In the genomic region with DNA sequence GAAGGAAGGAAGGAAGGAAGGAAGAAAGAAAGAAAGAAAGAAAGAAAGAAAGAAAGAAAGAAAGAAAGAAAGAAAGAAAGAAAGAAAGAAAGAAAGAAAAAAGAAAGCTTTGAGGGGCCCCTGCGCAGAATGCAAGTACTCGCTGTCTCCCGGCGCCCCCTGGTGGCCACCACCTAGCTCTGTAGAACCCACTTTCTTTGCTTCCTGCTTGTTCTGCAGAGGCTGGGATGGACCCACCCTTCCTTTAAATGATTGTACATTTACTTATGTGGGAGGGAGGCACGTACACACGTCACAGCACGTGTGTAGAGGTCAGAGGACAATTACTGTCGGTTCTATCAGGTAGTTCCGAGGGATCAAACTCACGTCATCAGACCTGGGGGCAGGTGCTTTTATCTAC, we compare ENCODE assay signal across 8 mouse cellular contexts. TPM values are rescaled to one million over a fixed set of nuclear protein-coding genes. Genes with fewer than 3 reads are reported as not detected.
DNase-seq lines count a peak whose midpoint lies in the region; ATAC-seq and TF ChIP-seq lines count a peak whose summit lies in the region.

No protein-coding gene starts in this region.

- H3K27ac ChIP-seq in forebrain, embryonic 13.5 days, result no peak overlapping the region
- no peak overlapping the region for H3K27ac ChIP-seq in hindbrain, embryonic 15.5 days (replicated peaks)
- H3K27ac ChIP-seq in midbrain, embryonic 13.5 days, result no peak overlapping the region
- no peak overlapping the region for H3K27ac ChIP-seq in small intestine, adult 2 months (ENCODE audit: insufficient read depth, low read depth, low read length)

- ATAC-seq in forebrain, embryonic 13.5 days, result peak; percentile 68
- peak; percentile 20; the same call in 1 of the 2 replicates for ATAC-seq in hindbrain, embryonic 15.5 days (ENCODE audit: low FRiP score, low read depth)
- ATAC-seq in midbrain, embryonic 13.5 days, result peak; percentile 53; the same call in 1 of the 2 replicates

- H3K36me3 ChIP-seq in forebrain, embryonic 13.5 days (ENCODE audit: poor library complexity, severe bottlenecking), result peaks cover 34% of the 10 kb centered on the region
- H3K36me3 ChIP-seq in hindbrain, embryonic 15.5 days, result peaks cover 18% of the 10 kb centered on the region
- H3K36me3 ChIP-seq in midbrain, embryonic 13.5 days, result peaks cover 25% of the 10 kb centered on the region
- H3K36me3 ChIP-seq in small intestine, adult 2 months (ENCODE audit: control insufficient read depth, insufficient read depth, low read length), result peaks cover 24% of the 10 kb centered on the region

- 13% methylated on average over 10 of the region's 10 CpGs for WGBS in forebrain, embryonic 13.5 days
- 16% methylated on average over 10 of the region's 10 CpGs for WGBS in hindbrain, embryonic 15.5 days
- WGBS in midbrain, embryonic 13.5 days, result 14% methylated on average over 10 of the region's 10 CpGs
- WGBS in small intestine, adult 2 months, result 5% methylated on average over 10 of the region's 10 CpGs

- H3K27me3 ChIP-seq in forebrain, embryonic 13.5 days, result no peaks in the 10 kb centered on the region
- H3K27me3 ChIP-seq in hindbrain, embryonic 15.5 days, result no peaks in the 10 kb centered on the region
- H3K27me3 ChIP-seq in midbrain, embryonic 13.5 days, result no peaks in the 10 kb centered on the region
- H3K27me3 ChIP-seq in small intestine, adult 2 months (ENCODE audit: control insufficient read depth, insufficient read depth, low read length), result no peaks in the 10 kb centered on the region

- no peak overlapping the region for H3K4me2 ChIP-seq in forebrain, embryonic 13.5 days
- H3K4me2 ChIP-seq in hindbrain, embryonic 15.5 days, result no peak overlapping the region
- H3K4me2 ChIP-seq in midbrain, embryonic 13.5 days (replicated peaks), result no peak overlapping the region

- TF ChIP-seq CTCF in small intestine, adult 2 months (IDR thresholded peaks at IDR 0.05; ENCODE audit: extremely low read depth, insufficient read length, insufficient replicate concordance, low read depth, low read length), result peak; percentile 79

- no peaks in the 10 kb centered on the region for H3K9me3 ChIP-seq in forebrain, embryonic 13.5 days (replicated peaks)
- H3K9me3 ChIP-seq in hindbrain, embryonic 15.5 days, result no peaks in the 10 kb centered on the region
- H3K9me3 ChIP-seq in midbrain, embryonic 13.5 days, result no peaks in the 10 kb centered on the region

- peak; percentile 88 for DNase-seq in MN1 (ENCODE audit: low spot score)
- DNase-seq in c-Kit-negative CD71-positive TER-119-positive erythroid progenitor cells, embryonic 14.5 days (ENCODE audit: low read depth, low spot score), result peak; percentile 33
- DNase-seq in left cerebral cortex, adult 18-20 months (ENCODE audit: low spot score in 2 of 2), result peak; percentile 80 to 85
- DNase-seq in yolk sac, embryonic 10.5 days (ENCODE audit: low spot score), result peak; percentile 52

- no peak for TF ChIP-seq POLR2A in small intestine, adult 2 months (IDR thresholded peaks at IDR 0.05; ENCODE audit: low read depth, low read length)

- H3K4me1 ChIP-seq in forebrain, embryonic 13.5 days, result no peaks in the 10 kb centered on the region
- no peaks in the 10 kb centered on the region for H3K4me1 ChIP-seq in hindbrain, embryonic 15.5 days (replicated peaks)
- H3K4me1 ChIP-seq in midbrain, embryonic 13.5 days (replicated peaks), result no peaks in the 10 kb centered on the region; the same call in 1 of the 2 replicates
- H3K4me1 ChIP-seq in small intestine, adult 2 months (ENCODE audit: control insufficient read depth, insufficient read depth, insufficient read length, low read length), result no peaks in the 10 kb centered on the region

- no peak overlapping the region for H3K9ac ChIP-seq in forebrain, embryonic 13.5 days
- no peak overlapping the region for H3K9ac ChIP-seq in hindbrain, embryonic 15.5 days
- H3K9ac ChIP-seq in midbrain, embryonic 13.5 days (replicated peaks), result no peak overlapping the region

- H3K4me3 ChIP-seq in forebrain, embryonic 13.5 days, result no peak overlapping the region
- H3K4me3 ChIP-seq in hindbrain, embryonic 15.5 days, result no peak overlapping the region
- no peak overlapping the region for H3K4me3 ChIP-seq in midbrain, embryonic 13.5 days (replicated peaks)
- no peak overlapping the region for H3K4me3 ChIP-seq in small intestine, adult 2 months (ENCODE audit: low read depth, low read length)

RNA-seq across cellular contexts. Expression of a gene that starts 23.2 kb away (rescaled TPM):
- polyA plus RNA-seq in forebrain, embryonic 13.5 days (2015; fragmentation: Nextera tagmentation; extraction: Ambion mirVana), result 23.4 and 30.6 TPM in 2 replicates
- 28.8 and 30.7 TPM in 2 replicates for polyA plus RNA-seq in hindbrain, embryonic 15.5 days (2015; fragmentation: Nextera tagmentation; extraction: Ambion mirVana)
- total RNA-seq in left cerebral cortex, adult 18-20 months (2021), result 10 to 100 TPM; 37.3 to 37.9 TPM
- 28.3 and 30.2 TPM in 2 replicates for polyA plus RNA-seq in midbrain, embryonic 13.5 days (2015; fragmentation: Nextera tagmentation; extraction: Ambion mirVana)
- 99.7 and 172 TPM in 2 replicates for polyA plus RNA-seq in small intestine, adult 2 months (2012; rRNA removed)

RNA-seq across cellular contexts. Expression of a gene that starts 35.9 kb away (rescaled TPM):
- polyA plus RNA-seq in forebrain, embryonic 13.5 days (2015; fragmentation: Nextera tagmentation; extraction: Ambion mirVana), result 14.4 and 15.7 TPM in 2 replicates
- polyA plus RNA-seq in hindbrain, embryonic 15.5 days (2015; fragmentation: Nextera tagmentation; extraction: Ambion mirVana), result 30.9 and 36.8 TPM in 2 replicates
- 100 to 1,000 TPM; 247 to 294 TPM for total RNA-seq in left cerebral cortex, adult 18-20 months (2021)
- 23.1 and 23.3 TPM in 2 replicates for polyA plus RNA-seq in midbrain, embryonic 13.5 days (2015; fragmentation: Nextera tagmentation; extraction: Ambion mirVana)
- 8.0 and 22.6 TPM in 2 replicates for polyA plus RNA-seq in small intestine, adult 2 months (2012; rRNA removed)

Comparison
In these comparisons a context has a peak if more than half of its experiments do, and no peak if none do; other contexts are left out.
1. DNase-seq: peak in every context shown above with its lines; median percentile 88 in MN1; 82 in left cerebral cortex, adult 18-20 months; 52 in yolk sac, embryonic 10.5 days; 33 in c-Kit-negative CD71-positive TER-119-positive erythroid progenitor cells, embryonic 14.5 days.